Mouse (Mus musculus) CH12.LX (cell line): ENCODE measurements around the gene Cdc42ep1. TPM values are rescaled to one million over a fixed set of nuclear protein-coding genes. Genes with fewer than 3 reads are reported as not detected.

Source experiments
- DNase-seq: peaks from one replicate; pipeline ENCODE4 v3.0.0-alpha.2; 2013; ENCODE audit errors: extremely low read depth
- H3K27ac ChIP-seq: 2 replicates; pipeline ENCODE4 v1.5.1; 2012; ENCODE audit warnings: low read depth, mild to moderate bottlenecking, control low read depth, moderate library complexity; ENCODE audit not compliant: insufficient read depth
- H3K27me3 ChIP-seq: replicated peaks from 2 replicates; pipeline ENCODE3; 2012; ENCODE audit warnings: inconsistent platforms
- H3K36me3 ChIP-seq, 2 experiments: replicated peaks in 1 of 2; 2 replicates each; pipeline versions ENCODE3 to v1.6.1; 2012; ENCODE audit warnings: inconsistent platforms in 1 of 2, low read length in 1 of 2, mild to moderate bottlenecking in 1 of 2, mixed read lengths in 1 of 2, moderate library complexity in 1 of 2; ENCODE audit not compliant: control insufficient read depth in 1 of 2, insufficient read depth in 1 of 2
- H3K4me1 ChIP-seq, 2 experiments: 2 replicates each; pipeline ENCODE4 v1.6.1; 2012; ENCODE audit warnings: inconsistent platforms in 1 of 2, moderate library complexity in 1 of 2; ENCODE audit not compliant: insufficient read depth in 2 of 2, control insufficient read depth in 1 of 2
- H3K4me2 ChIP-seq: 2 replicates; pipeline ENCODE4 v1.6.1; 2012; ENCODE audit warnings: low read depth, mild to moderate bottlenecking, control low read depth; ENCODE audit not compliant: poor library complexity, insufficient read depth, severe bottlenecking
- H3K4me3 ChIP-seq, 3 experiments: fragments of 150-350 bp in 1 of 3; sonication (generic) in 1 of 3; replicated peaks in 1 of 3; 2 replicates each; pipeline versions ENCODE3 to v1.5.1; 2011 to 2012; ENCODE audit warnings: low read depth in 2 of 3, low read length in 2 of 3, mild to moderate bottlenecking in 2 of 3, moderate library complexity in 2 of 3, control low read depth in 1 of 3, improper control_type of control experiment in 1 of 3, inconsistent platforms in 1 of 3, mixed read lengths in 1 of 3; ENCODE audit not compliant: poor library complexity in 1 of 3
- H3K79me2 ChIP-seq: replicated peaks from 2 replicates; pipeline ENCODE4 v1.6.1; 2012; ENCODE audit warnings: mild to moderate bottlenecking, moderate library complexity; ENCODE audit not compliant: control insufficient read depth, poor library complexity, insufficient read depth, severe bottlenecking; ENCODE audit errors: extremely low read depth
- H3K9ac ChIP-seq: 2 replicates; pipeline ENCODE4 v1.6.1; 2012; ENCODE audit warnings: low read depth, mild to moderate bottlenecking, control low read depth, moderate library complexity; ENCODE audit not compliant: insufficient read depth
- H3K9me3 ChIP-seq: replicated peaks from 2 replicates; pipeline ENCODE3; 2012; ENCODE audit warnings: low read length, inconsistent platforms, mixed read lengths
- CHD1 ChIP-seq: IDR thresholded peaks from 2 replicates; pipeline ENCODE4 v1.6.1; 2012; ENCODE audit warnings: low read depth, low read length, improper control_type of control experiment, inconsistent platforms
- CHD2 ChIP-seq: IDR thresholded peaks from 2 replicates; pipeline ENCODE4 v1.6.1; 2011; ENCODE audit warnings: low read length, improper control_type of control experiment
- EP300 ChIP-seq: IDR thresholded peaks from 2 replicates; pipeline ENCODE4 v1.6.1; 2011; ENCODE audit warnings: low read length, improper control_type of control experiment
- ETS1 ChIP-seq: conservative IDR thresholded peaks from 2 replicates; pipeline ENCODE4 v1.6.1; 2012; ENCODE audit warnings: low read depth, mild to moderate bottlenecking, inconsistent platforms, low read length, improper control_type of control experiment, moderate library complexity
- GABPA ChIP-seq: IDR thresholded peaks from 2 replicates; pipeline ENCODE4 v1.6.1; 2012; ENCODE audit warnings: low read depth, low read length, improper control_type of control experiment, inconsistent platforms; ENCODE audit not compliant: insufficient replicate concordance
- JUN ChIP-seq: IDR thresholded peaks from 2 replicates; pipeline ENCODE4 v1.6.1; 2011; ENCODE audit warnings: low read depth, mild to moderate bottlenecking, low read length, improper control_type of control experiment, moderate library complexity; ENCODE audit not compliant: insufficient read depth
- KAT2A ChIP-seq: IDR thresholded peaks from 2 replicates; pipeline ENCODE4 v1.6.1; 2012; ENCODE audit warnings: low read length, improper control_type of control experiment, inconsistent platforms; ENCODE audit not compliant: insufficient replicate concordance
- MXI1 ChIP-seq: IDR thresholded peaks from 2 replicates; pipeline ENCODE4 v1.6.1; 2011; ENCODE audit warnings: mild to moderate bottlenecking, low read depth, low read length, improper control_type of control experiment
- MYC ChIP-seq: IDR thresholded peaks from 2 replicates; pipeline ENCODE4 v1.6.1; 2011; ENCODE audit warnings: low read depth, mild to moderate bottlenecking, improper control_type of control experiment, low read length
- RAD21 ChIP-seq: IDR thresholded peaks from 2 replicates; pipeline ENCODE4 v1.6.1; 2011; ENCODE audit warnings: low read depth, mild to moderate bottlenecking, low read length, improper control_type of control experiment, moderate library complexity
- RCOR1 ChIP-seq: conservative IDR thresholded peaks from 2 replicates; pipeline ENCODE4 v1.6.1; 2012; ENCODE audit warnings: low read depth, mild to moderate bottlenecking, inconsistent platforms, low read length, improper control_type of control experiment
- TBP ChIP-seq: conservative IDR thresholded peaks from 2 replicates; pipeline ENCODE4 v1.6.1; 2011; ENCODE audit warnings: low read depth, low read length, improper control_type of control experiment
- TCF12 ChIP-seq: IDR thresholded peaks from 2 replicates; pipeline ENCODE4 v1.6.1; 2014; ENCODE audit warnings: low read depth, mild to moderate bottlenecking, inconsistent platforms, low read length, improper control_type of control experiment
- USF2 ChIP-seq: conservative IDR thresholded peaks from 2 replicates; pipeline ENCODE4 v1.6.1; 2011; ENCODE audit warnings: low read depth, low read length, improper control_type of control experiment
- ZC3H11A ChIP-seq: IDR thresholded peaks from 2 replicates; pipeline ENCODE4 v1.6.1; 2012; ENCODE audit warnings: low read depth, mild to moderate bottlenecking, inconsistent platforms, low read length, improper control_type of control experiment
- ZNF384 ChIP-seq: IDR thresholded peaks from 2 replicates; pipeline ENCODE4 v1.6.1; 2012; ENCODE audit warnings: low read depth, low read length, improper control_type of control experiment, inconsistent platforms
- dilution Hi-C: fragments of 300-500 bp; cut with MboI; formaldehyde crosslinking; loops from 2 replicates; pipeline ENCODE4 v1.14.3; 2020; ENCODE audit warnings: low sequenced_read_pairs; ENCODE audit not compliant: extremely low pct_unique_long_range_greater_than_20kb, extremely low pct_ligation_motif_present
- in situ Hi-C: fragments of 300-500 bp; cut with MboI; formaldehyde crosslinking; loops from 3 replicates; pipeline ENCODE4 v1.14.3; 2019; ENCODE audit warnings: low sequenced_read_pairs, low pct_ligation_motif_present, low pct_unique_long_range_greater_than_20kb, mixed read lengths
- polyA plus RNA-seq: library from polyadenylated mRNA; unstranded; fragments of >175 nt; gene quantifications from 2 replicates; pipeline ENCODE4 v1.2.1, GENCODE M21; 2012; ENCODE audit warnings: low read depth; ENCODE audit not compliant: insufficient read length
- total RNA-seq, 2 experiments: library from RNA; depleted of rRNA; stranded (reverse); fragments of 300-350 nt in 1 of 2; fragments of >200 nt in 1 of 2; gene quantifications; 2 replicates each; pipeline ENCODE4 v1.2.3; 2012 to 2014

Cdc42ep1 gene
- total and polyA plus RNA-seq, 3 experiments: not detected

DNA sequence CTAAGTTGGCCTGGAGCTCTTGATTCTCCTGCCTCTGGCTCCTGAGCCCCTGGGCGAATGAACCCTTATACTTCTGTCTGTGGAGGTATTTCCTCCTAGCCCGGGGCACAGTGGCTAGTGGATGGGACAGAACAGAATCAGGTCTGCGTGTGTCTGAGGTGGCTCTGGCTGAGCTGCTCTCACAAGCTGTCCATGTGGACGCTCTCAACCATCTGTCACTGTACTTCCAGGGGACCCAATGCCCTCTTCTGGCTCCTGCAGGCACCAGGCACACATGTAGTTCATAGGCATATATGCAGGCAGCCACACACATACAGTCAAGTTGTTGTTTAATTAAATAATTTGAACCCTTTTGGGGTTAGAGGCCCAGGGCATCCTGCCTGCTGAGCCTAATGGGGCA is 16.9 kb downstream of the Cdc42ep1 start:
- Histone ChIP-seq H3K4me3 (no peak overlapping the region), H3K4me1 (peaks cover 2 to 3% of the 10 kb centered on the region in 2 experiments; a peak in 2 of 4 replicates), H3K9me3 (no peaks in the 10 kb centered on the region), H3K4me2 (no peak overlapping the region), H3K9ac (no peak overlapping the region), H3K79me2 (no peaks in the 10 kb centered on the region), H3K36me3 (no peaks in the 10 kb centered on the region), H3K27me3 (peaks cover 85% of the 10 kb centered on the region), H3K27ac (no peak overlapping the region)
- no peak for DNase-seq
- dilution Hi-C loops: no loop called here
- in situ Hi-C loops: no loop called here
- TF ChIP-seq TCF12 (no peak), JUN (no peak), MYC (no peak), RCOR1 (no peak), ZNF384 (no peak), MXI1 (no peak), ETS1 (no peak), KAT2A (no peak), TBP (no peak), GABPA (no peak)

DNA sequence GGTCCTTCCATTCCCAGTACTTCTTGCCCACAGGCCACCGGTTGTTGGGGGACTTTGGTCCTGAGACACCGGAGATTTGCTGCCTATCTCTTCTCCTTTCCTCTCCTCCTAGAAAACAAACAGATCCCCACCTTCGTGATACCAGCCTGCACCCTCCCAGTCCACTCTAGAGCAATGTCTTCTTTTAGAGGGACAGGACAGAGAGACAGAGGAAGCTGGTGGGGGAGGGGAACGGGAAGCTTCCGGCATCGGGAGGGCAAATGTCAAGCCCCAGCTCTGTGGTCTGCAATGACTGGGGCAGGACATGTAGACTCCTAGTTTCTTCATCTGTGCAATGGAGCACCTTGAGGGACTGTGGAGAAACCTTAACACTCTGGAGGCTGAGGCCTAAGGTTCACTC is 17.3 kb downstream of the Cdc42ep1 start:
- in situ Hi-C loops: no loop called here
- H3K4me1 ChIP-seq: peaks cover 2 to 3% of the 10 kb centered on the region in 2 experiments; a peak in 2 of 4 replicates
- no peaks in the 10 kb centered on the region for H3K9me3 ChIP-seq
- H3K36me3 ChIP-seq: no peaks in the 10 kb centered on the region
- no peaks in the 10 kb centered on the region for H3K79me2 ChIP-seq
- dilution Hi-C loops: no loop called here
- H3K27me3 ChIP-seq: peaks cover 86% of the 10 kb centered on the region
- TF ChIP-seq USF2 (no peak), RAD21 (no peak), CHD1 (no peak), EP300 (no peak), CHD2 (no peak), ZC3H11A (no peak)
- TF ChIP-seq, all 38 proteins: peak for 0
- H3K4me2 ChIP-seq: no peak overlapping the region
- DNase-seq: no peak
- H3K27ac ChIP-seq: no peak overlapping the region
- no peak overlapping the region for H3K4me3 ChIP-seq
- H3K9ac ChIP-seq: no peak overlapping the region
